In the genomic region with DNA sequence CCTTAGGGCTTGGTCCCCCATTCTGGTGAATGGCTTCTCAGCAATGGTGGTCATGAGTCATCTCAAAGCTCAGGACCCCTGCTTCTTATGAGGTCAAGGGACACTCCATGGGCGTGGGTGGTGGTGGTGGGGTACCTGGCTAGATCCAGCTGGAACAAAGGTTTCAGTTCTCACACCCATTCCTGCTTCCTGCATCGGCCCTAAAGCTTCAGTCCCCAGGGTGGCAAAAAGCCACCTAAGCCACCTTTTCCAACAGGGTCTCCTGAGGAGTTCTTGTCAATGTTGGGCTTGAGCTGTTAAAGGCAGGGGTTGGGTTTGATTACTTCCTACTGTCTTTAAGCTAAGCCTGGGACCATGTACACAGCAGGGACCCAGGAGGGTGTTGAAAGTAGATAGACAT, we compare ENCODE assay signal across 8 mouse cellular contexts. TPM values are rescaled to one million over a fixed set of nuclear protein-coding genes. Genes with fewer than 3 reads are reported as not detected.
DNase-seq lines count a peak whose midpoint lies in the region; ATAC-seq and TF ChIP-seq lines count a peak whose summit lies in the region.

No protein-coding gene starts in this region.

- peaks cover 17% of the 10 kb centered on the region for H3K4me1 ChIP-seq in cerebellum, adult 2 months (ENCODE audit: control insufficient read depth, insufficient read depth, low read length)
- peaks cover 41% of the 10 kb centered on the region for H3K4me1 ChIP-seq in megakaryocyte, embryonic 14.5 days
- H3K4me1 ChIP-seq in liver, embryonic 11.5 days (replicated peaks; ENCODE audit: control insufficient read depth, insufficient read depth, low read length): peaks cover 39% of the 10 kb centered on the region

- H3K4me2 ChIP-seq in liver, embryonic 11.5 days: peak overlapping the region; percentile 94

- peak in 1 of 2 experiments; percentile 33 for DNase-seq in cerebellum, adult 2 months
- no peak for DNase-seq in cerebellum, postnatal 14 days
- no peak for DNase-seq in liver, embryonic 11.5 days (ENCODE audit: low spot score)
- DNase-seq in retina, embryonic 14.5 days (ENCODE audit: low spot score): no peak
- no peak for DNase-seq in layer of hippocampus, postnatal 36 days

- H3K9me3 ChIP-seq in megakaryocyte, embryonic 14.5 days: no peaks in the 10 kb centered on the region
- H3K9me3 ChIP-seq in liver, embryonic 11.5 days (ENCODE audit: control insufficient read depth, low read length): no peaks in the 10 kb centered on the region

- H3K27ac ChIP-seq in cerebellum, adult 2 months (ENCODE audit: insufficient read depth, low read length): no peak overlapping the region; the same call in none of the 2 replicates
- H3K27ac ChIP-seq in liver, embryonic 11.5 days (ENCODE audit: low read depth, low read length): peak overlapping the region; percentile 83; the same call in 1 of the 2 replicates

- peak overlapping the region; percentile 85 for H3K4me3 ChIP-seq in cerebellum, adult 2 months (replicated peaks; ENCODE audit: insufficient read depth, low read depth, low read length)
- H3K4me3 ChIP-seq in megakaryocyte, embryonic 14.5 days (replicated peaks): peak overlapping the region; percentile 94
- peak overlapping the region; percentile 74 for H3K4me3 ChIP-seq in liver, embryonic 11.5 days (ENCODE audit: low read depth, low read length)

- no peak for TF ChIP-seq POLR2A in cerebellum, adult 2 months (IDR thresholded peaks at IDR 0.05; ENCODE audit: borderline replicate concordance, insufficient read depth, low read length)

- ATAC-seq in megakaryocyte, adult 5-6 weeks (ENCODE audit: poor library complexity, severe bottlenecking): no peak
- ATAC-seq in liver, embryonic 11.5 days (replicated peaks; ENCODE audit: low FRiP score): no peak
- ATAC-seq in megakaryocyte-erythroid progenitor cell, adult 5-6 weeks (replicated peaks; ENCODE audit: low FRiP score, low TSS enrichment, poor library complexity, severe bottlenecking): no peak

- peak overlapping the region; percentile 82 for H3K9ac ChIP-seq in liver, embryonic 11.5 days (ENCODE audit: low read depth, low read length)

- TF ChIP-seq CTCF in cerebellum, adult 2 months (IDR thresholded peaks at IDR 0.05; ENCODE audit: borderline replicate concordance, insufficient read depth, low read depth, low read length): no peak

- peaks cover 6% of the 10 kb centered on the region for H3K36me3 ChIP-seq in megakaryocyte, embryonic 14.5 days (replicated peaks; ENCODE audit: low read length)
- peaks cover 5% of the 10 kb centered on the region; the same call in 1 of the 2 replicates for H3K36me3 ChIP-seq in liver, embryonic 11.5 days (ENCODE audit: control insufficient read depth, insufficient read depth, low read length)

- WGBS in cerebellum, adult 2 months: 52% methylated on average over 2 of the region's 2 CpGs
- 54% methylated on average over 2 of the region's 2 CpGs for WGBS in liver, embryonic 11.5 days

- H3K27me3 ChIP-seq in cerebellum, adult 2 months (ENCODE audit: control insufficient read depth, insufficient read depth, low read length): no peaks in the 10 kb centered on the region
- peaks cover 37% of the 10 kb centered on the region for H3K27me3 ChIP-seq in megakaryocyte, embryonic 14.5 days (replicated peaks)
- no peaks in the 10 kb centered on the region for H3K27me3 ChIP-seq in liver, embryonic 11.5 days (replicated peaks; ENCODE audit: control insufficient read depth, insufficient read depth, low read length)

RNA-seq across cellular contexts. Expression of gene Polr2h, which starts 2.3 kb away (rescaled TPM):
- polyA plus RNA-seq in cerebellum, adult 2 months (2012; rRNA removed): 38.6 and 41.2 TPM in 2 replicates
- 2.9 TPM in 1 of 2 replicates, not detected in the other for polyA plus RNA-seq in megakaryocyte, embryonic 14.5 days (2012; ENCODE audit: insufficient read depth, low replicate concordance)
- 34.7 and 36.7 TPM in 2 replicates for total RNA-seq in megakaryocyte, adult 5-6 weeks (2015)
- total RNA-seq in megakaryocyte, adult 5-6 weeks (2017): 27.8 and 29.2 TPM in 2 replicates
- polyA plus RNA-seq in liver, embryonic 11.5 days (2014; fragmentation: Nextera tagmentation; extraction: Ambion mirVana): 124 and 127 TPM in 2 replicates
- total RNA-seq in layer of hippocampus, postnatal 36 days (2021): 10 to 100 TPM; 24.8 to 24.9 TPM
- total RNA-seq in megakaryocyte-erythroid progenitor cell, adult 5-6 weeks (2014; fragmentation: Nextera tagmentation): 81.4 and 97.1 TPM in 2 replicates
- total RNA-seq in megakaryocyte-erythroid progenitor cell, adult 5-6 weeks (2017): 103 and 142 TPM in 2 replicates

RNA-seq across cellular contexts. Expression of gene Clcn2, which starts 2.4 kb away (rescaled TPM):
- 94.4 and 97.2 TPM in 2 replicates for polyA plus RNA-seq in cerebellum, adult 2 months (2012; rRNA removed)
- 2.1 TPM in 1 of 2 replicates, not detected in the other for polyA plus RNA-seq in megakaryocyte, embryonic 14.5 days (2012; ENCODE audit: insufficient read depth, low replicate concordance)
- 0.49 and 0.84 TPM in 2 replicates for total RNA-seq in megakaryocyte, adult 5-6 weeks (2015)
- total RNA-seq in megakaryocyte, adult 5-6 weeks (2017): 1.3 and 1.4 TPM in 2 replicates
- 14.4 and 15.3 TPM in 2 replicates for polyA plus RNA-seq in liver, embryonic 11.5 days (2014; fragmentation: Nextera tagmentation; extraction: Ambion mirVana)
- 10 to 100 TPM; 66.0 to 71.3 TPM for total RNA-seq in layer of hippocampus, postnatal 36 days (2021)
- total RNA-seq in megakaryocyte-erythroid progenitor cell, adult 5-6 weeks (2014; fragmentation: Nextera tagmentation): 16.7 and 29.1 TPM in 2 replicates
- total RNA-seq in megakaryocyte-erythroid progenitor cell, adult 5-6 weeks (2017): 4.9 and 8.0 TPM in 2 replicates

RNA-seq across cellular contexts. Expression of gene Chrd, which starts 17.8 kb away (rescaled TPM):
- polyA plus RNA-seq in cerebellum, adult 2 months (2012; rRNA removed): 60.1 and 71.4 TPM in 2 replicates
- not detected in 2 replicates for polyA plus RNA-seq in megakaryocyte, embryonic 14.5 days (2012; ENCODE audit: insufficient read depth, low replicate concordance)
- total RNA-seq in megakaryocyte, adult 5-6 weeks (2015): not detected in 2 replicates
- not detected in 2 replicates for total RNA-seq in megakaryocyte, adult 5-6 weeks (2017)
- 0.77 and 0.93 TPM in 2 replicates for polyA plus RNA-seq in liver, embryonic 11.5 days (2014; fragmentation: Nextera tagmentation; extraction: Ambion mirVana)
- 10 to 100 TPM; 86.1 to 88.4 TPM for total RNA-seq in layer of hippocampus, postnatal 36 days (2021)
- total RNA-seq in megakaryocyte-erythroid progenitor cell, adult 5-6 weeks (2014; fragmentation: Nextera tagmentation): not detected in 2 replicates
- total RNA-seq in megakaryocyte-erythroid progenitor cell, adult 5-6 weeks (2017): not detected in 2 replicates

RNA-seq across cellular contexts. Expression of gene Thpo, which starts 19.1 kb away (rescaled TPM):
- polyA plus RNA-seq in cerebellum, adult 2 months (2012; rRNA removed): 15.8 and 19.6 TPM in 2 replicates
- polyA plus RNA-seq in megakaryocyte, embryonic 14.5 days (2012; ENCODE audit: insufficient read depth, low replicate concordance): not detected in 2 replicates
- not detected in 2 replicates for total RNA-seq in megakaryocyte, adult 5-6 weeks (2015)
- total RNA-seq in megakaryocyte, adult 5-6 weeks (2017): not detected in 2 replicates
- 4.1 and 4.3 TPM in 2 replicates for polyA plus RNA-seq in liver, embryonic 11.5 days (2014; fragmentation: Nextera tagmentation; extraction: Ambion mirVana)
- total RNA-seq in layer of hippocampus, postnatal 36 days (2021): 10 to 100 TPM; 14.1 to 15.8 TPM
- not detected in 2 replicates for total RNA-seq in megakaryocyte-erythroid progenitor cell, adult 5-6 weeks (2014; fragmentation: Nextera tagmentation)
- total RNA-seq in megakaryocyte-erythroid progenitor cell, adult 5-6 weeks (2017): not detected in 2 replicates

RNA-seq across cellular contexts. Expression of gene Fam131a, which starts 22.1 kb away (rescaled TPM):
- polyA plus RNA-seq in cerebellum, adult 2 months (2012; rRNA removed): 123 and 137 TPM in 2 replicates
- 7.9 and 8.6 TPM in 2 replicates for polyA plus RNA-seq in megakaryocyte, embryonic 14.5 days (2012; ENCODE audit: insufficient read depth, low replicate concordance)
- 0.09 and 0.33 TPM in 2 replicates for total RNA-seq in megakaryocyte, adult 5-6 weeks (2015)
- total RNA-seq in megakaryocyte, adult 5-6 weeks (2017): 0.16 and 0.55 TPM in 2 replicates
- 2.1 TPM in 2 replicates for polyA plus RNA-seq in liver, embryonic 11.5 days (2014; fragmentation: Nextera tagmentation; extraction: Ambion mirVana)
- total RNA-seq in layer of hippocampus, postnatal 36 days (2021): 100 to 1,000 TPM; 415 to 465 TPM
- not detected in 2 replicates for total RNA-seq in megakaryocyte-erythroid progenitor cell, adult 5-6 weeks (2014; fragmentation: Nextera tagmentation)
- 0.85 TPM in 1 of 2 replicates, not detected in the other for total RNA-seq in megakaryocyte-erythroid progenitor cell, adult 5-6 weeks (2017)

Comparison
In these comparisons a context has a peak if more than half of its experiments do, and no peak if none do; other contexts are left out.
1. RNA of gene Chrd, which starts 17.8 kb away (total RNA-seq): 86.1 to 88.4 TPM in layer of hippocampus, postnatal 36 days; not detected in megakaryocyte, adult 5-6 weeks and not detected in megakaryocyte-erythroid progenitor cell, adult 5-6 weeks; every median in the first group is over 10 times any median in the second.
2. Peak in every context shown above with its lines, with median percentiles within 50 percentile points of each other: H3K4me3 ChIP-seq.